ENCODE assay signal across 8 mouse cellular contexts in the genomic region with DNA sequence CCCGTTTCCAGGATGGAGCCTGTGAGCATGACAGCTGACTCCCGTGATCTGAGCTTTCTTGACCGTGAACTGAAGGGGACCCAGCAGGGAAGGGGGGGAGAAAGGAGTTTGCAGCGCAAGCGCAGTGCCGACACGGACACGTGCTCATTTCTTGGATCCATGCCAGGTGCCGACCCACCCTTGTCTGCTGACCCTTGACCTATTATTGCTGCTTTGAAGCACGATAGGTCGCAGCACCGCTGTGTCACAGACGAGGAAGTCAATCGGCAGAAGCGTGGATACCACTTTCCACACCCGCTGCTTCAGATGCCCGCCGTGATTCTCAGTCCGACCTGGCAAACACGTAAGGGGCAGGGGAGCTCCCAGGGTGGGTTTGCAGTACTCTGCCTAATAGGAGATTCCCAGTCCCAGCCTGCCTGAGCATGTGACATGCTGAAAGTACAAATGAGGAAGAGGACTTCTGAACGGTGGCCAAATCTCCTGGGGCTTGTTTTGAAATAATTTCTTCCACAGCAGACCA. TPM values are rescaled to one million over a fixed set of nuclear protein-coding genes. Genes with fewer than 3 reads are reported as not detected.
DNase-seq lines count a peak whose midpoint lies in the region; ATAC-seq lines count a peak whose summit lies in the region.

No protein-coding gene starts in this region.

- H3K4me1 ChIP-seq in heart, embryonic 12.5 days (replicated peaks): no peaks in the 10 kb centered on the region
- peaks cover 6% of the 10 kb centered on the region for H3K4me1 ChIP-seq in lung, embryonic 16.5 days (replicated peaks; ENCODE audit: control insufficient read depth, insufficient read depth, low read length)
- no peaks in the 10 kb centered on the region for H3K4me1 ChIP-seq in stomach, embryonic 15.5 days

- H3K27me3 ChIP-seq in heart, embryonic 12.5 days (replicated peaks): no peaks in the 10 kb centered on the region
- no peaks in the 10 kb centered on the region for H3K27me3 ChIP-seq in lung, embryonic 16.5 days (ENCODE audit: control insufficient read depth, insufficient read depth, low read depth, low read length)
- H3K27me3 ChIP-seq in stomach, embryonic 15.5 days (replicated peaks): no peaks in the 10 kb centered on the region

- 57% methylated on average over 21 of the region's 21 CpGs for WGBS in heart, embryonic 12.5 days
- 26% methylated on average over 21 of the region's 21 CpGs for WGBS in lung, embryonic 16.5 days
- 47% methylated on average over 21 of the region's 21 CpGs for WGBS in stomach, embryonic 15.5 days

- H3K36me3 ChIP-seq in heart, embryonic 12.5 days: no peaks in the 10 kb centered on the region
- no peaks in the 10 kb centered on the region for H3K36me3 ChIP-seq in lung, embryonic 16.5 days (ENCODE audit: control insufficient read depth, insufficient read depth, low read length)
- no peaks in the 10 kb centered on the region for H3K36me3 ChIP-seq in stomach, embryonic 15.5 days

- H3K4me3 ChIP-seq in heart, embryonic 12.5 days: no peak overlapping the region
- peak overlapping the region; percentile 15; the same call in 1 of the 2 replicates for H3K4me3 ChIP-seq in lung, embryonic 16.5 days (ENCODE audit: low read length)
- no peak overlapping the region for H3K4me3 ChIP-seq in stomach, embryonic 15.5 days (replicated peaks)

- peak; percentile 22 for DNase-seq in heart, adult 8-10 months (ENCODE audit: low spot score)
- peak; percentile 19 for DNase-seq in 3134 (ENCODE audit: extremely low read depth, insufficient read length, low spot score)
- peak; percentile 93 to 96 for DNase-seq in cerebellum, postnatal 10 days
- no peak for DNase-seq in thymus, postnatal 36 days

- H3K9me3 ChIP-seq in heart, embryonic 12.5 days (replicated peaks): no peaks in the 10 kb centered on the region
- H3K9me3 ChIP-seq in lung, embryonic 16.5 days (ENCODE audit: control insufficient read depth, low read length): no peaks in the 10 kb centered on the region
- H3K9me3 ChIP-seq in stomach, embryonic 15.5 days: no peaks in the 10 kb centered on the region

- H3K27ac ChIP-seq in heart, embryonic 12.5 days (ENCODE audit: poor library complexity, severe bottlenecking): no peak overlapping the region
- H3K27ac ChIP-seq in lung, embryonic 16.5 days (ENCODE audit: low read length): peak overlapping the region; percentile 58; the same call in 1 of the 2 replicates
- H3K27ac ChIP-seq in stomach, embryonic 15.5 days: no peak overlapping the region

- no peak overlapping the region for H3K9ac ChIP-seq in heart, embryonic 12.5 days
- peak overlapping the region; percentile 15; the same call in 1 of the 2 replicates for H3K9ac ChIP-seq in lung, embryonic 16.5 days (ENCODE audit: low read length)
- H3K9ac ChIP-seq in stomach, embryonic 15.5 days: no peak overlapping the region

- H3K4me2 ChIP-seq in heart, embryonic 12.5 days: no peak overlapping the region
- peak overlapping the region; percentile 47 for H3K4me2 ChIP-seq in lung, embryonic 16.5 days (ENCODE audit: low read depth, low read length)
- peak overlapping the region; percentile 17 for H3K4me2 ChIP-seq in stomach, embryonic 15.5 days

- no peak for ATAC-seq in heart, embryonic 12.5 days (ENCODE audit: insufficient number of reproducible peaks, low FRiP score)
- ATAC-seq in hematopoietic stem cell, adult 5-6 weeks (replicated peaks in 1 of 2; ENCODE audit: insufficient read depth in 1 of 2, low FRiP score in 2 of 2, low TSS enrichment in 1 of 2, low read depth in 1 of 2, poor library complexity in 2 of 2, severe bottlenecking in 2 of 2): peak; percentile 55 to 57; a peak in 3 of 4 replicates
- ATAC-seq in lung, embryonic 16.5 days (ENCODE audit: low read depth): peak; percentile 53
- ATAC-seq in stomach, embryonic 15.5 days (ENCODE audit: insufficient read depth, low FRiP score, low read depth): no peak

RNA-seq across cellular contexts. Expression of a gene that starts 15.9 kb away (rescaled TPM):
- 1 to 10 TPM in 2 of 4 experiments, under 1 TPM in 2; 0.79 to 2.2 (median 1.1) TPM for total RNA-seq in heart, adult 8-10 months (2022)
- polyA plus RNA-seq in heart, embryonic 12.5 days (2016; fragmentation: Nextera tagmentation; extraction: Ambion mirVana): 3.5 and 3.6 TPM in 2 replicates
- 22.3 and 38.6 TPM in 2 replicates for total RNA-seq in hematopoietic stem cell, adult 5-6 weeks (2017)
- polyA plus RNA-seq in lung, embryonic 16.5 days (2015; fragmentation: Nextera tagmentation; extraction: Ambion mirVana): 27.5 and 34.8 TPM in 2 replicates
- polyA plus RNA-seq in stomach, embryonic 15.5 days (2015; fragmentation: Nextera tagmentation; extraction: Ambion mirVana): 17.1 and 18.1 TPM in 2 replicates

RNA-seq across cellular contexts. Expression of a gene that starts 35.0 kb away (rescaled TPM):
- total RNA-seq in heart, adult 8-10 months (2022): 10 to 100 TPM; 25.7 to 29.2 (median 27.6) TPM
- 26.2 and 27.4 TPM in 2 replicates for polyA plus RNA-seq in heart, embryonic 12.5 days (2016; fragmentation: Nextera tagmentation; extraction: Ambion mirVana)
- 35.3 and 48.0 TPM in 2 replicates for total RNA-seq in hematopoietic stem cell, adult 5-6 weeks (2017)
- polyA plus RNA-seq in lung, embryonic 16.5 days (2015; fragmentation: Nextera tagmentation; extraction: Ambion mirVana): 13.0 and 22.4 TPM in 2 replicates
- polyA plus RNA-seq in stomach, embryonic 15.5 days (2015; fragmentation: Nextera tagmentation; extraction: Ambion mirVana): 30.4 and 31.7 TPM in 2 replicates

Comparison
In these comparisons a context has a peak if more than half of its experiments do, and no peak if none do; other contexts are left out.
1. DNase-seq: peak in heart, adult 8-10 months (single experiment), 3134 (single experiment) and cerebellum, postnatal 10 days (2 of 2); none in thymus, postnatal 36 days (0 of 2).
2. ATAC-seq: peak in hematopoietic stem cell, adult 5-6 weeks (2 of 2) and lung, embryonic 16.5 days (single experiment); none in heart, embryonic 12.5 days (single experiment) and stomach, embryonic 15.5 days (single experiment).